Mouse (Mus musculus): Measurements from ENCODE around the gene Asb13. TPM values are rescaled to one million over a fixed set of nuclear protein-coding genes. Genes with fewer than 3 reads are reported as not detected.

Asb13 gene
- polyA plus RNA-seq, 1 experiment from 2014 or later, result 13.2 TPM

- Histone ChIP-seq H3K4me3 (ENCODE audit: low read depth, low read length) (no peak overlapping the region), H3K9ac (ENCODE audit: low read depth, low read length) (no peak overlapping the region), H3K36me3 (ENCODE audit: control insufficient read depth, insufficient read depth, low read length) (no peaks in the 10 kb centered on the region), H3K9me3 (ENCODE audit: control insufficient read depth, low read length) (no peaks in the 10 kb centered on the region), H3K4me1 (replicated peaks; ENCODE audit: control insufficient read depth, insufficient read depth, low read length) (no peaks in the 10 kb centered on the region), H3K27ac (ENCODE audit: low read depth, low read length) (no peak overlapping the region), H3K27me3 (ENCODE audit: control insufficient read depth, insufficient read depth, low read length) (no peaks in the 10 kb centered on the region), H3K4me2 (replicated peaks; ENCODE audit: low read depth, low read length) (no peak overlapping the region)
- 86% methylated on average over 4 of the region's 4 CpGs for WGBS
- DNase-seq (ENCODE audit: low spot score), result no peak
- no peak for ATAC-seq (ENCODE audit: low FRiP score)
Measured at GRCm38 (mm10) chr13:3700752-3701151, 66.9 kb downstream of the Asb13 start.

Other genes starting within 250 kb of the Asb13 start
- gene Gdi2, start 96.0 kb upstream of the Asb13 start, polyA plus RNA-seq (2014; fragmentation: Nextera tagmentation; extraction: Ambion mirVana), result 521 and 531 TPM in 2 replicates
- gene Fam208b, start 22.9 kb upstream of the Asb13 start, polyA plus RNA-seq (2014; fragmentation: Nextera tagmentation; extraction: Ambion mirVana), result 21.1 and 37.2 TPM in 2 replicates
- gene Calml3, start 170.3 kb downstream of the Asb13 start, polyA plus RNA-seq (2014; fragmentation: Nextera tagmentation; extraction: Ambion mirVana), result not detected in 2 replicates
- not detected in 2 replicates for gene Calm4, start 203.7 kb downstream of the Asb13 start, polyA plus RNA-seq (2014; fragmentation: Nextera tagmentation; extraction: Ambion mirVana)
- gene Calm5, start 220.1 kb downstream of the Asb13 start, polyA plus RNA-seq (2014; fragmentation: Nextera tagmentation; extraction: Ambion mirVana), result not detected in 2 replicates